Mouse (Mus musculus): Measurements from ENCODE around the gene Ppp3ca. TPM values are rescaled to one million over a fixed set of nuclear protein-coding genes. Genes with fewer than 3 reads are reported as not detected.
A peak's percentile ranks its signal among the peaks of the same experiment; 100 is the strongest.
"Not testable (repeated sequence)": the region's sequence is repeated elsewhere in the genome, so short reads cannot be mapped to it uniquely, and the experiment has no call there.

Gene Ppp3ca
- polyA plus RNA-seq, 1 experiment from 2014 or later: 42.8 TPM

DNA sequence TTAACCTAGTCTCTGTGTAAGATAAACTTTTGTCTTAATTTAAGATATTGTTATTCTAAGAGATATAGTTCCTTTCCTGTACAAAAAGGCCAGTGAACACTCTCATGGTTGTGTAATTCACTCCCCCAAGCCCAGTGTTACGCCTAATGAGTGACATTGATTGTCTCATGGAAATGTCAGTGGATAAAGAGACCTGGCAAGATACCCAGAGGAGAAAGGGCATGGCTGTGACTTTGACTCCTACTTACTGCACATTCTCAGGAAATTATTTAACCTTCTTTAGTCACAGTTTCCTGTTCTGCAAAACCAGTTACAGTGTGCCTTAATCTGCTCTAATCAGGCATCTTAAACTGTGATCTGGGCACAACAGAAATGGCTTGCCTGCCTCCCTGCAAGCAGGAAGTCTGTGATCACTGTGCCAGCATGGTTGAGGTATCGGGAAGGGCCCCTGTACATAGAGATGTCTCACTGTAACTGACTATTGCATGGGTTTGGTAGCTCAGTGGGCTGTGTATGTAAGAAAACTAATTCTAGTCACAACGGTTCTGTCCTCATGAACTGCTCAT lies 27.8 kb downstream of the Ppp3ca start:
- Histone ChIP-seq H3K27ac (ENCODE audit: low read length) (0 out of 2 replicates have a peak overlapping the region, but pooled peaks have one; percentile 17), H3K9ac (ENCODE audit: low read length) (no peak overlapping the region), H3K9me3 (replicated peaks; ENCODE audit: control insufficient read depth, low read length) (no peaks in the 10 kb centered on the region), H3K4me1 (ENCODE audit: control insufficient read depth, insufficient read depth, low read length) (peaks cover 5% of the 10 kb centered on the region), H3K4me3 (replicated peaks; ENCODE audit: low read length) (no peak overlapping the region), H3K36me3 (ENCODE audit: control insufficient read depth, insufficient read depth, low read length) (no peaks in the 10 kb centered on the region), H3K4me2 (ENCODE audit: low read depth, low read length) (no peak overlapping the region), H3K27me3 (ENCODE audit: control insufficient read depth, insufficient read depth, low read length) (no peaks in the 10 kb centered on the region)
- WGBS: 71% methylated on average over 3 of the region's 3 CpGs
- ATAC-seq (ENCODE audit: insufficient read depth, low FRiP score): no peak

- not testable (repeated sequence) for H3K4me2 ChIP-seq (ENCODE audit: low read depth, low read length); H3K9me3 ChIP-seq (replicated peaks; ENCODE audit: control insufficient read depth, low read length); H3K4me3 ChIP-seq (replicated peaks; ENCODE audit: low read length); H3K27ac ChIP-seq (ENCODE audit: low read length); ATAC-seq (ENCODE audit: insufficient read depth, low FRiP score); H3K9ac ChIP-seq (ENCODE audit: low read length); H3K36me3 ChIP-seq (ENCODE audit: control insufficient read depth, insufficient read depth, low read length); H3K27me3 ChIP-seq (ENCODE audit: control insufficient read depth, insufficient read depth, low read length); H3K4me1 ChIP-seq (ENCODE audit: control insufficient read depth, insufficient read depth, low read length)
Measured at GRCm38 (mm10) chr3:136699711-136700110, 29.8 kb downstream of the Ppp3ca start.

DNA sequence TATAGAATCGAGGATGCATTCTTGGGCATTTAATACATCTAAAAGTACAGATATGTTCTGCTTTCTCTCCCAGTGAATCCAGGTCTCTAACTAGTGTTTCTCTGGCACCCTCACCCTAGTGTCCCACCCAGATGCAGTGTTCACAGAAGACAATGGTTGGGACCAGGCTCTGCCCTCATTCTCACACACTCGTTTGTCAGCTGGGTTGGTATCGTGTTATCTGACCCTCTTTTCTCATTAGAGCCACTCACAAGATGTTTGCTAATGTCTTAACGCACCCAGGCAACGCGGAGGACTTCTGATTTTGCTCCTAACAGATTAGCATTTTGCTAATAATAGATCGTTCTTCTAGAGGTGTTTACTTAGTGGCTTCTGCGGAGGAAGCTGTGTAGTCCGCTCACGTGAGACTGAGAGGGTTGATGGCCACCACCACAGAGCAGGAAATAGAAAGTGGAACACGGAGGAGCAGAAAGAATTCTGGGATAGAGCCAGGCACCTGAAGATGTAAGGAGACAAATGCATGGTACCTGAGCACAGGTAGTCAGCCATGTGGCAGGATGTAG lies 30.6 kb downstream of the Ppp3ca start:
- H3K36me3 ChIP-seq (ENCODE audit: control insufficient read depth, insufficient read depth, low read length): no peaks in the 10 kb centered on the region
- no peak overlapping the region for H3K4me3 ChIP-seq (replicated peaks; ENCODE audit: low read length)
- H3K9ac ChIP-seq (ENCODE audit: low read length): no peak overlapping the region
- H3K27me3 ChIP-seq (ENCODE audit: control insufficient read depth, insufficient read depth, low read length): no peaks in the 10 kb centered on the region
- H3K4me1 ChIP-seq (ENCODE audit: control insufficient read depth, insufficient read depth, low read length): peaks cover 11% of the 10 kb centered on the region
- H3K4me2 ChIP-seq (ENCODE audit: low read depth, low read length): peak overlapping the region; percentile 31
- peak overlapping the region; percentile 23 for H3K27ac ChIP-seq (ENCODE audit: low read length)
- no peaks in the 10 kb centered on the region for H3K9me3 ChIP-seq (replicated peaks; ENCODE audit: control insufficient read depth, low read length)
- 39% methylated on average over 11 of the region's 11 CpGs for WGBS
- ATAC-seq (ENCODE audit: insufficient read depth, low FRiP score): 0 out of 2 replicates have a peak, but pooled peaks have one; percentile 40

DNA sequence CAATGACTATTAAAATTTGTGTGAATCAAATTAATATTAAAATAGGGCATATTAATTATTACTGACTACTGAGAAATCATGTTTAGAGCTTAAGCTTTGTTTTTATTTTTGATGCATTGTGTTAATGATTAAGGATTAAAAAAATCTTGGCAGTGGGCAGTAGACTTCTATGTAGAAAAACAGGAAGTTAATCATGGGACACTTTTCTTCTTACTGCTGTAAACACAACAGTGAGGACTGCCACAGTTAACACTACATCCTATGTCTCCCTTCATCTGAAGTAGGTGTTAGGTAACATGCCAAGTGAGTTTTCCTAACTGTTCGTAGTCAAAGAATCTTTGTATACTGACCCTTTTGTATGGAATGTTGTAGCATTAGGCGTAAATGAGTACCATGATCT lies 32.9 kb downstream of the Ppp3ca start:
- 78% methylated on average over 2 of the region's 2 CpGs for WGBS
- H3K27ac ChIP-seq (ENCODE audit: low read length): no peak overlapping the region

DNA sequence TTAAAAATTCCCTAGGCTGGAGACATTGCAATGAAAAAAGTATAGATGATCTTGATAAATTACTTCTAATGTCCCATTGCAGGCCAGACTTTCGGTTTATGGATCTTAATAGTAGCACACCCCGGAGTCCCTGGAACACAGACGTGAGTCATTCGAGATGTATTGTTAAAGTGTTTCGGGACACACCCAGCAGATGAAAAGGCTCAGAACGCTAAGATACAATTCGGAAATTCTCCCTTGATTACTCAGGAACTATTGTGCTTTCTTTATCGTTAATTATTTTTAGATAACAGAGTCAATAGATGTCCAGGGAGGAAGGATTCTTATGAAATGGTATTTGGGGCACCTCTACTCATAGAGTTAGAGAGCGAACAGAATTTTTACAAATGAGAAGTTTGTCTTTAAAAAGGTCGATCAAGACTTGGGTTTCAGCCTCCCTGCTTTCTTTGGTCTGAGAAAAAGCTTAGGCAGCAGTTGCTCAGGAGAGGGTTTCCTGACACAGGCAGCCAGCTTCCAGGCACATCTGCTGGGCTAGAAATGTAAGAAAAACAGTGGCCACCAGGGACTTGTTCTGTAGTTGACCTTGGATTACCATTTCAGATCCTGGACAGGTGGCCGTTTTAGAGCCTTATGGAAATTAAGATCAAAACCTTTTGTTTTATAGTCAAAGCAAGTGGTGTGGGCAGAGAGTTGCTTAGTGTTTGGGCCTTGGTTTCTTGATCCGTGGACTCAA lies 34.8 kb downstream of the Ppp3ca start:
- Histone ChIP-seq H3K4me1 (ENCODE audit: control insufficient read depth, insufficient read depth, low read length) (peaks cover 16% of the 10 kb centered on the region), H3K27ac (ENCODE audit: low read length) (peak overlapping the region; percentile 74), H3K27me3 (ENCODE audit: control insufficient read depth, insufficient read depth, low read length) (no peaks in the 10 kb centered on the region), H3K36me3 (ENCODE audit: control insufficient read depth, insufficient read depth, low read length) (no peaks in the 10 kb centered on the region), H3K4me3 (replicated peaks; ENCODE audit: low read length) (no peak overlapping the region), H3K9me3 (replicated peaks; ENCODE audit: control insufficient read depth, low read length) (no peaks in the 10 kb centered on the region), H3K4me2 (ENCODE audit: low read depth, low read length) (peak overlapping the region; percentile 31; the same call in 1 of the 2 replicates), H3K9ac (ENCODE audit: low read length) (no peak overlapping the region)
- 42% methylated on average over 12 of the region's 12 CpGs for WGBS
- ATAC-seq (ENCODE audit: insufficient read depth, low FRiP score): peak; percentile 70; the same call in 1 of the 2 replicates

More for the DNA sequence above, 32.9 kb downstream of the Ppp3ca start:
- H3K36me3 ChIP-seq (ENCODE audit: control insufficient read depth, insufficient read depth, low read length): no peaks in the 10 kb centered on the region
- ATAC-seq (ENCODE audit: insufficient read depth, low FRiP score): no peak
- peaks cover 16% of the 10 kb centered on the region for H3K4me1 ChIP-seq (ENCODE audit: control insufficient read depth, insufficient read depth, low read length)
- H3K27me3 ChIP-seq (ENCODE audit: control insufficient read depth, insufficient read depth, low read length): no peaks in the 10 kb centered on the region
- no peaks in the 10 kb centered on the region for H3K9me3 ChIP-seq (replicated peaks; ENCODE audit: control insufficient read depth, low read length)
- no peak overlapping the region for H3K4me2 ChIP-seq (ENCODE audit: low read depth, low read length)
- no peak overlapping the region for H3K9ac ChIP-seq (ENCODE audit: low read length)
- no peak overlapping the region for H3K4me3 ChIP-seq (replicated peaks; ENCODE audit: low read length)

- Histone ChIP-seq H3K27ac (ENCODE audit: low read length) (no peak overlapping the region), H3K27me3 (ENCODE audit: control insufficient read depth, insufficient read depth, low read length) (no peaks in the 10 kb centered on the region), H3K4me1 (ENCODE audit: control insufficient read depth, insufficient read depth, low read length) (peaks cover 15% of the 10 kb centered on the region; the same call in 1 of the 2 replicates), H3K36me3 (ENCODE audit: control insufficient read depth, insufficient read depth, low read length) (no peaks in the 10 kb centered on the region), H3K4me2 (ENCODE audit: low read depth, low read length) (no peak overlapping the region), H3K9me3 (replicated peaks; ENCODE audit: control insufficient read depth, low read length) (no peaks in the 10 kb centered on the region), H3K9ac (ENCODE audit: low read length) (no peak overlapping the region), H3K4me3 (replicated peaks; ENCODE audit: low read length) (no peak overlapping the region)
- WGBS: 80% methylated on average over 4 of the region's 4 CpGs
- no peak for ATAC-seq (ENCODE audit: insufficient read depth, low FRiP score)
Measured at GRCm38 (mm10) chr3:136706048-136706447, 36.1 kb downstream of the Ppp3ca start.

- Histone ChIP-seq H3K9me3 (replicated peaks; ENCODE audit: control insufficient read depth, low read length) (no peaks in the 10 kb centered on the region), H3K27ac (ENCODE audit: low read length) (no peak overlapping the region), H3K9ac (ENCODE audit: low read length) (no peak overlapping the region), H3K4me2 (ENCODE audit: low read depth, low read length) (no peak overlapping the region), H3K27me3 (ENCODE audit: control insufficient read depth, insufficient read depth, low read length) (no peaks in the 10 kb centered on the region), H3K4me1 (ENCODE audit: control insufficient read depth, insufficient read depth, low read length) (peaks cover 15% of the 10 kb centered on the region; the same call in 1 of the 2 replicates), H3K36me3 (ENCODE audit: control insufficient read depth, insufficient read depth, low read length) (no peaks in the 10 kb centered on the region), H3K4me3 (replicated peaks; ENCODE audit: low read length) (no peak overlapping the region)
- WGBS: 90% methylated on average over 7 of the region's 7 CpGs
- no peak for ATAC-seq (ENCODE audit: insufficient read depth, low FRiP score)
Measured at GRCm38 (mm10) chr3:136706771-136707170, 36.8 kb downstream of the Ppp3ca start.

GRCm38 (mm10) chr3:136707222-136708019 lies 37.5 kb downstream of the Ppp3ca start:
- no peaks in the 10 kb centered on the region for H3K9me3 ChIP-seq (replicated peaks; ENCODE audit: control insufficient read depth, low read length)
- H3K4me2 ChIP-seq (ENCODE audit: low read depth, low read length): no peak overlapping the region
- peaks cover 15% of the 10 kb centered on the region; the same call in 1 of the 2 replicates for H3K4me1 ChIP-seq (ENCODE audit: control insufficient read depth, insufficient read depth, low read length)
- no peak overlapping the region for H3K27ac ChIP-seq (ENCODE audit: low read length)
- no peak for ATAC-seq (ENCODE audit: insufficient read depth, low FRiP score)
- H3K9ac ChIP-seq (ENCODE audit: low read length): no peak overlapping the region
- H3K27me3 ChIP-seq (ENCODE audit: control insufficient read depth, insufficient read depth, low read length): no peaks in the 10 kb centered on the region
- 46% methylated on average over 3 of the region's 3 CpGs for WGBS
- H3K4me3 ChIP-seq (replicated peaks; ENCODE audit: low read length): no peak overlapping the region
- H3K36me3 ChIP-seq (ENCODE audit: control insufficient read depth, insufficient read depth, low read length): no peaks in the 10 kb centered on the region

Measured in stomach, embryonic 16.5 days (tissue).